24 mouse cellular contexts compared by ENCODE assay signal in genomic region chr14:24781674-24782073, GRCm38 (mm10).
DNase-seq lines count a peak whose midpoint lies in the region; ATAC-seq lines count a peak whose summit lies in the region.
"Had no signal": no experiment of that assay in that cellular context is flagged by ENCODE, and none has a peak within 500 bp of the region (broad histone marks: within the 10 kb centered on the region; RNA-seq: fewer than 3 reads in every experiment).

No protein-coding gene starts in this region.

- DNase-seq in adrenal gland, postnatal 14 days, result peak; percentile 27
- no peak for DNase-seq in adrenal gland, postnatal 4 days (ENCODE audit: low spot score in 2 of 2)
- peak; percentile 11 to 13 for DNase-seq in spleen, postnatal 36 days (ENCODE audit: low spot score in 2 of 2)
- no peak for DNase-seq in spleen, adult 12 weeks (ENCODE audit: low spot score)
- DNase-seq in R1 (ENCODE audit: low read depth, low spot score), result peak; percentile 26
- no peak for DNase-seq in left cerebral cortex, postnatal 36 days (ENCODE audit: low spot score in 2 of 2)
- DNase-seq: adrenal gland, adult 2 months; cerebellum, adult 9-10 months; gastrocnemius, postnatal 36 days; heart, adult 18-20 months; heart, postnatal 36 days; kidney, adult 8-10 months; kidney, postnatal 4 days; left cerebral cortex, postnatal 4 days; liver, postnatal 0 days; lung, postnatal 36 days; right cerebral cortex, postnatal 14 days had no signal

- intact Hi-C loops in left cerebral cortex, postnatal 36 days (cut with DNase I), result loop anchor here (5.0 kb wide), 1 partner anchor 46 kb away; no protein-coding TSS in a partner anchor

- no peak for ATAC-seq in megakaryocyte progenitor cell, adult 5-6 weeks (replicated peaks; ENCODE audit: poor library complexity)
- ATAC-seq: activated CD4-positive, CD25-positive, alpha-beta regulatory T cell, adult 4 months; forebrain, embryonic 15.5 days; hindbrain, embryonic 16.5 days; intestine, embryonic 15.5 days; liver, embryonic 12.5 days; liver, postnatal 0 days; midbrain, embryonic 13.5 days had no signal

Comparison
In these comparisons a context has a peak if more than half of its experiments do, and no peak if none do; other contexts are left out.
1. DNase-seq: peak in adrenal gland, postnatal 14 days (single experiment), spleen, postnatal 36 days (2 of 2) and R1 (single experiment); none in adrenal gland, postnatal 4 days (0 of 2), spleen, adult 12 weeks (single experiment) and left cerebral cortex, postnatal 36 days (0 of 2).